Mouse (Mus musculus) frontal cortex, postnatal 25 days (tissue): ENCODE measurements around the gene Rspry1.

Experiments
- DNase-seq, 2 experiments: peaks; one replicate each; pipeline ENCODE4 v3.0.0; 2022; ENCODE audit warnings: low spot score in 2 of 2

Rspry1 gene

DNA sequence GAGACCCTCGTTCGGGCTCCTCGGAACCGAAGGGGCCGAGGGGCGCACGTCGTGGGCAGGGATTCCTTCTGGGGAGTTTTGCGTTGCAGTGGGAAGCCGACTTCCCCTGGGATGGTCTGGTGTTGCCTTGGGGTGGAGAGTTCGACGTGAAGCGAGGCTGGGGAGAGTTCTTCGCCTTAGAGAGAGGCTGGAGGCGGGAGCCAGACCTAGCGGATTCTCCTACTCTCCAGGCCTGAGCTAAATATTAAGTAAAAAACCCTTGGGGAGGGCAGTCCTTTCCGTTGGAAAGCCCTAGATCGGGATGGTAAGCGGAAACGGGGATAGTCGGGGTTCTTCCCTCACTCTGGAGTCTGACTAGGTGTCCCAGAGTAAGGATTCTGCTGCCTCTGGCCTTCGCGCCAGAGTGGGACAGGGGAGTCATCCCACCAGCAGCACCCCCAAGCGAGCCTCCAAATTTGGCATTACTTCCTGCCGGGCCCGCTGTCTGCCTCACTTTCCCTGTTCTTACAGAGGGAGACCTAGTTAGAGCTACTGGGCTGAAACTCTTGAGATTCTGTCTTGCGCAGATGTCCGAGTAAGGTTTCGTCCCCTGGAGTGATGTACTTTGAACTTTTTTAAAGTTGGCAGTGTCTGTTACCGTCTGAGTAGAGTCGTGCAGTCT lies 864 bp downstream of the Rspry1 start:
- DNase-seq: no peak

GRCm38 (mm10) chr8:94604030-94604429 lies 2.3 kb downstream of the Rspry1 start:
- no peak for DNase-seq

DNA sequence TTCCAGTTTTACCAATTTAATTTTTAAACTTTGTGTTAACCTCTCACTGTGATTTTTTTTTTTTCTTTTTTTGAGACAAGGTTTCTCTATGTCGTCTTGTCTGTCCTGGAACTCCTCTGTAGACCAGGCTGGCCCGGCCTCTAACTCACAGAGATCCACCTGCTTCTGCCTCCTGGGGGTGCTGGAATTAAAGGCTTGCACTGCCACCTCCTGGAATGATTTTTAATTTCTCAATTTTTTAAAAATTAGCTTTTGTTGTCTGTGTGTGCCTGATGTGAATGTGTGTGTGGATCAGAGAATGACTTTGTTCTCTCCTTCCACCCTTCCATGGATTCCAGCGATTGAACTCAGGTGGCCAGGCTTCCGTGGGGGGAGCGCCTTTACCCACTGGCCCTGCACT lies 5.3 kb downstream of the Rspry1 start:
- DNase-seq: no peak

DNA sequence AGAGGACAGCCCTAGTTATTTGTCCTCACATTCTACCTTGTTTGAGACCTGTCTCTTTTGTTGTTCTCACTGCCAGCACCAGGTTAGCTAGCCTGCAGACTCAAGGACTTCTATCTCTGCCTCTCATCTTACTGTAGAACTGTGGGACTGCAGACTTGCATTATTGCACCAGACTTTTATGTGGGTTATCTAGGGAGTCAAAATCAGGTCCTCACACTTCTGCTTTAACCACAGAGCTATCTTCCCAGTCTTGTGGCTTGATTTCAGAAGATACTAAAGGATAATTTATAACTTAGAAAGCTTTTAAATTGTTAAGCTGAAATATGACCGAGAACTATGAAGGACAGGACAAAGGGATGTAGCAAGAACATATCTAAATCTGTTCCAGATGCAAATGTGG lies 23.1 kb downstream of the Rspry1 start:
- no peak for DNase-seq

DNA sequence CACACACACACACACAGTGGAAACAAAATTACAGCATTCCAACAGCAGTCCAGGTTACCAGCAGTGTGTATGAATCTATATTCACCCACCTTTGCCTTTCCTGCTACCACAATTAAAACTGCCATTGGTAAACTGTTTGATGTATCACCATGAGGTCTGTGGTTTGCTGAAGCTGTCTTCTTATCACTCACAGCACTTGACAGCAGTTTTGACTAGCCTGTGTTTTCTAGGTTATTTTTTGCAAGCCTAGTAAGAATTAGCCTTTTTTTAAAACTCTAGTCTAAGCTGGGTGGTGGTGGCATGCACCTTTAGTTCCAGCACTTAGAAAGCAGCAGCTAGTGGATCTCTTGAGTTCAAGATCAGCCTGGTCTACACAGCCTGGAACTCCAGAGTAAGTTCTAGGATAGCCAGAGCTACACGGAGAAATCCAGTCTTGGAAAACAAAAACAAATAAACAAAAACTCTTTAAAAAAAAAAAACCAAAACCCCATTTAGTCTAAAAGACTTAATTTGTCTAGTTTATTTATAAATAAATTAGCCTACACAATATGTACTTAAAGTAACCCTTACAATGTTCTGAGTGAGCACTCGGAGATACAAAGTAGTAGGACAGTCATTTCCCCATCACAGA lies 31.9 kb downstream of the Rspry1 start:
- no peak for DNase-seq

DNA sequence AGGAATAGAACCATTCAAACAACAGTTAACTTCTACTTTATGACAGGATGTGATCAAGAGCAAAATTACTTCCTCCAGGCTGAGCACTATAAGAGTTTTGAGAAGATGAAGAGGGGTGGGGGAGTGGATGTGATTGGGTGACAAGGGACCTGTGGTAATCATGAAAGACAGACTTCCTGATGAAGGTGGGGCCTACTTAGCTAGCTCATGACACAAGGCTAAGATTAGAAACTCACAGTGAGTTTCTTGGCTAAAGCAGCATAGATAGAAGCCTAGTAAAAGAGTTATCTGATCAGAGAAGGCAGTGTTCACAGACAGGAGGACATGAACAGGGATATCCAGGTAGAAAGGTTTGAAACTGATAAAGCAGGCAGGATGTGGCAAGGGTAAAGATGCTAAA lies 32.5 kb downstream of the Rspry1 start:
- DNase-seq: no peak

DNA sequence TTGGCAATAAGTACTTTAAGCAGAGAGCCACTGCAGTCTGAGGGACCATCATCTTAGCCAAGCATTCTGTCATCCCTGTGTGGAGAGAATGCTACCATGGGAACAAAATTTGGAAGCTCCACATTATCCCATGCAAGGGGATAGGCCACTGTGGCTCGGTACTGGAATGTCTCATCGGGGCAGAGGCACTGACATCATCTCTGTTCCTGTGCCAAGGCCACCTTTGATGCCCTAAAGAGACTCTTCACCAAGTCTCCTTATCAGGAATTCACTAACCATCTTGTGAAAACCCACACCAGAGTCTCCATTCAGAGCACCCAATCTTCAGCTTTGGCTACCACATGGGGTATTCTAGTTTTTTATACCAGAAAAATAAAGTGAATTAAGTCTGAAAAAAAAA lies 39.4 kb downstream of the Rspry1 start:
- DNase-seq: no peak

- DNase-seq: no peak
These were observed 40.2 kb downstream of the Rspry1 start for GRCm38 (mm10) chr8:94641938-94642337.

DNA sequence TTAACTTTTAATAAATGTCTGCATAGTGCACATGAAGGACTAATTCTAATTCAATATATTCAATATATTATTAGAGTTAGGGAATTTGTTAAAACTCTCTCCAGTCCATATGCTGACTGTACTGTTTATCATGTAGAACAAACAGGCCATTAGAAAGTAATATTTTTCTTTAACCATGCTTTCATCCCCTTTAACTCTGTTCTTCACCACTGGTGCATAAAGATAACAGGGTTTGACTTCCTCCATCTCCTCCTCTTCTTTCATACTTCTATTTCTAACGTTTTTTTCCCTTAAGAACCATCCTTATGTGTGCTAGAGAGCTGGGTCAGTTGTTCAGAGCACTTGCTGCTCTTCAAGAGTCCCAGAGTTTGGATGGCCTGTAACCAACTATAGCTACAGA lies 43.5 kb downstream of the Rspry1 start:
- DNase-seq: no peak

GRCm38 (mm10) chr8:94646165-94646564 lies 44.4 kb downstream of the Rspry1 start:
- no peak for DNase-seq

- DNase-seq: no peak
These were observed 47.8 kb downstream of the Rspry1 start for GRCm38 (mm10) chr8:94649496-94649895.

DNA sequence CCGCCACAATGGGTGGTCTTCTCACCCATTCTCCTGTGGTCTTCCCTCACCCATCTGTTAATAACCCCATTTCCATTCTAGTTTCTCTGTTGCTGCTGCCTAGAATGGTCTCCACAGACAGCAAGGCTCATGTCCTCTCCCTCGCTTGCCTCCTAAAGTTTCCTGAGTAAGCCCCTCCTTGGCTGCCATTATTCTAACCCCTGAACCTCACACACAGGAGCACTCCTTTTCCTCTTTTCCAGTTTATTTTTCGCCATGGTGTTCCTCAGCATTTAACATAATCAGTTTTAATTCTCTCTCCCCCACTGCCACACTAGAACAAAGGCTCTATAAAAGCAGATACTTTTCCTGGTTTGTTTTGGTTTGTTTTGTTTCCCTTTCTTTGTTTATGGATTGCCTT lies 51.2 kb downstream of the Rspry1 start:
- no peak for DNase-seq

DNA sequence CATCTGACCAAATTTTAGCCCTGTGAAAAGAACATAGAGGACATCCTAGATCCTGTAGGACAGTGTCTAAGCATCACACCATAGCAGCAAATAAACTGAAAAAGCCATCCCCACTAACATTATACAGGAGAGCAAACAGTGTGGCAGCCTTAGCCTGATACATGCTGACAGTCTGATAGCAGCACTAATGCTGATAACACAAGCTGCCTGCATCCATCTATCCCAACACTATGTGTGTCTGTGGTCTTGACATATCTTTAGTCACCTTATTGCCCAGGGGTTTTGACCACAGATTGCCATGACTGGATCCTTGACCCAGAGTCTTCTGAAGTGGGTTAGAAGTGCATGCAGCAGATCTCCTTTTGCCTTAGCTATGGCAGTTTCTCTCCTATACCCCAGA lies 53.3 kb downstream of the Rspry1 start:
- no peak for DNase-seq

- DNase-seq: no peak
These were observed 56.3 kb downstream of the Rspry1 start for GRCm38 (mm10) chr8:94658031-94658430.

GRCm38 (mm10) chr8:94660418-94660817 lies 58.7 kb downstream of the Rspry1 start:
- DNase-seq: no peak

DNA sequence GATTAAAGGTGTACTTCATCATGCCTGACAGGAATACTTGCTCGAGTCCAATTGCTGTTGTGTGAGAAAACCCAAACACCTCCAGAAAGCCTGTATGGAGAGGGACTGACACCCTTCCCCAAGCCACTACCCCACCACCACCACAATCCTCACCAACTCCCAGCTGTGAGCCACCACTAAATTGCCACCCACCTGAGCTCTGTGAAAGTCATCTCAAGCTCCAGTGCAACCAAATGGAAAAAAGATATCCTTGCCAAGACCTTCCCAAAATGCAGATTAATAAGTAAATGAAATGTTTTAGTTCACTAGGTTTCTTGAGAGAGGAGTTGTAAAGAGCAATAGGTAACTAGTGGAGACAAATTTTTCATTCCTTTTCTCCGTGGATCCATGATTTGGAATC lies 63.0 kb downstream of the Rspry1 start:
- DNase-seq: no peak

DNA sequence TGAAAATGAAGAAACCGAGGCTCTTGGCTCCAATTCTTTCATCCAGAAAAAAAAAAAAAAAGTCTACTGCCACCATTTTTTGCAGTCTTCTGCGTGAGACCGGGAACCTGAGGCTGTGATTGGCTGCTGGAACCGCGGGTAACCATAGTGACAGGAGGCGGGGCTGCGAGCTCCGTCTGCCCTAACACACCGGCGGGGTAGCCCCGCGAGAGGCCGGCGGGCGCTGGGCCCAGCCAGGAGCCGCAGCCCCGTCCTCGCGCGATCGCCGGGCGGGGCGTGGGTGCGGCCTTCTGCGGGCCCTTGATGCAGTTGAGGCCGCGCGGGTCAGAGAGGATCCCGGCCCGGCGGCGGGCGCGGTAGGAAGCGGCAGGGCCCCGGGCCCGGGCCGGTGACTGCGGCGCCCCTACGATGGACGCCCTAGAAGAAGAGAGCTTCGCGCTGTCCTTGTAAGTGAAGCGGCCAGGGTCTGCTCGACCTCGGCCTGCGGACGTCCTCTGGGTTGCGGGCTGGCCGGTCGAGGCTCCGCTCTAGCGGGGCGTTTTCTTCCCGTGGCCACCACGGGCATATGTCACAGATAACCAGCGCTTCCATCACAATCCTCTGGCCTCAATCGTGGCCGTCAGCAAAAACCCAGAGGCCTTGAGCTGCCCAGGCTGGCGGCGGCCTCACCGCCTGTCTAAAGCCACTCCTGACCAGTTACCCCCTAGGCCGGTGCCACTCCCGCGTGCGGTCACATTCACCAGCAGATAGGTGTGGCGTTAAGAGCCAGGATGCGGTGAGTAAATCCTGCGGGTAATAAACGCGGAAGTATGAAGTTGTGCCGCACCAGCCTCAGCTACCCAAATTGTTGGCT lies 64.9 kb downstream of the Rspry1 start, which contains the start of gene Arl2bp:
Arl2bp (plus strand) TSS at position 145 of the 853 bp plus-strand sequence.
- DNase-seq: peak; percentile 82 to 84

GRCm38 (mm10) chr8:94674384-94674783 lies 72.6 kb downstream of the Rspry1 start:
- no peak for DNase-seq

GRCm38 (mm10) chr8:94675923-94676322 lies 74.2 kb downstream of the Rspry1 start:
- no peak for DNase-seq

DNA sequence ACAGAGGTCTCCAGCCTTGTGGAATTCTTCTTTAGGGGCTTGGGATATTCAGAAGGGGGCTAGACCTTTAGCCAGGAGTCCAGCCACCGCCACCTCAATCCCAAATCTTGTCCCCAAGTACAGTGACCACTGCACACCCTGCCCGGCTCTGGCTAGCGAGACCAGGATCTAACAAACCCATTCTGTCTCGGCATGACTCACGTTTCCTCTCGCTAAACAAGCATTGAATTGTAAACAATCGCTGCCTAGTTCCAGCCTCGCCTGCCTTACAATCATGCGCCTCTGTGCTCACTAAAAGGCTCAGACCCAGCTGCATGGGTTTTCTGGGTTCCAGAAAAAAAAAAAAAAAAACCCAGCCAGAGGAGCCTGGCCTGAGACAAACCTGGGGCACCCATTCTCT lies 76.8 kb downstream of the Rspry1 start:
- DNase-seq: no peak

GRCm38 (mm10) chr8:94680414-94680813 lies 78.7 kb downstream of the Rspry1 start:
- DNase-seq: no peak

DNA sequence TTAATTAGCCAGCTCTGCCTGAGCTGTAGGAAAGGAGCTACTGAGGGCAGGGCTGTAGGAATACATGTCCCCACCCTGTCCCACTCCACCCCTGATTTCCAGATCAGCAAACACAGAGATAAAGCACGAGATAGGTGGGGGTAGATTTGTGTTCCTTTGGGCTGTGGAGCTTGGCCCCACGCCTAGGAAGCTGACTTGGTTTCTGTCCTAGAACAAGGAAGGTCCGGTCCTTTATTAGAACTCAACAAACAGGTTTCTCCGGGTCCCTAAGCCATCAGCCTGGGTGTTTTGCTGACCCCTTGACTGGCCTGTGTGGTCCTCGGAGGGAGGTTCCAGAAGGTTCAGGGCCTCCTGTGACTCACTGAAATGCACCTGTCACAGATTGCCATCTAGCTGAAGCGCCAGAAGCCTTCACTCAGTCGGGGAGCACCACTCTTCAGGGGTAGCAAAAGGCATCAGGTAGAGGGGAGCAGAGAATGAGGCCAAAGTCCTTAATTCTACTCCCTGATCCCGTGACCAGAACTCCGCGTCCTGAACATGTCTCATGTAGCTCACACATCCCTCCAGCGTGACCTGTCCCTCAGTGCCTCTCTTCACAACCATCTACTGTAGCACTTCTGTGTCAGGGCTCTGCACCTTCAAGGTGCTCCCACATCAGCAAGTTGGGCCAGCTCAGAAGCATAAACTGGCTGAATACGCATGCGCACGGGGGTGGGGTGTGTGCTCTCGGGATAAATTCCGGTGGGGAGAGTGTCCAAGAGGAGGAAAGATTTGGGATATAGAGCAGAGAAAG lies 81.2 kb downstream of the Rspry1 start:
- DNase-seq: no peak
